17 mouse cellular contexts compared by ENCODE assay signal in genomic region chr9:73336039-73336438, GRCm38 (mm10).
DNase-seq lines count a peak whose midpoint lies in the region.
"Had no signal": no experiment of that assay in that cellular context is flagged by ENCODE, and none has a peak within 500 bp of the region (broad histone marks: within the 10 kb centered on the region; RNA-seq: fewer than 3 reads in every experiment).

No protein-coding gene starts in this region.

- DNase-seq in layer of hippocampus, adult 18-20 months (ENCODE audit: low spot score in 2 of 2): peak; percentile 26 to 57
- DNase-seq in layer of hippocampus, postnatal 25 days (ENCODE audit: extremely low spot score in 1 of 2, low spot score in 1 of 2): no peak
- DNase-seq in right cerebral cortex, adult 18-20 months: peak; percentile 23
- no peak for DNase-seq in right cerebral cortex, postnatal 10 days (ENCODE audit: low spot score in 2 of 2)
- peak; percentile 62 for DNase-seq in telencephalon, adult 2 months (ENCODE audit: low read depth, low spot score)
- DNase-seq in cerebellum, adult 9-11 months: no peak
- DNase-seq: adrenal gland, adult 2 months; adrenal gland, postnatal 14 days; cerebellum, adult 11-12 months; cerebellum, adult 9-10 months; cerebellum, postnatal 25 days; forebrain, postnatal 0 days; gastrocnemius, postnatal 10 days; gastrocnemius, postnatal 36 days; heart, adult 2 months; heart, postnatal 14 days; heart, postnatal 4 days had no signal

Comparison
In these comparisons a context has a peak if more than half of its experiments do, and no peak if none do; other contexts are left out.
1. DNase-seq: peak in layer of hippocampus, adult 18-20 months (2 of 2), right cerebral cortex, adult 18-20 months (single experiment) and telencephalon, adult 2 months (single experiment); none in layer of hippocampus, postnatal 25 days (0 of 2), right cerebral cortex, postnatal 10 days (0 of 2) and cerebellum, adult 9-11 months (single experiment).